Mouse (Mus musculus) MEL (cell line): Measurements from ENCODE around the gene Osm. TPM values are rescaled to one million over a fixed set of nuclear protein-coding genes. Genes with fewer than 3 reads are reported as not detected.

Experiments used
- DNase-seq: peaks from one replicate; pipeline ENCODE4 v3.0.0; 2011; ENCODE audit warnings: low read depth, low spot score
- H3K27ac ChIP-seq: 2 replicates; pipeline ENCODE4 v1.5.1; 2012; ENCODE audit warnings: low read depth, mild to moderate bottlenecking, control low read depth, low read length, moderate library complexity; ENCODE audit not compliant: control insufficient read depth
- H3K27me3 ChIP-seq, 2 experiments: fragments of 150-350 bp in 1 of 2; sonication (generic) in 1 of 2; 2 replicates each; pipeline ENCODE4 v1.6.1; 2012; ENCODE audit warnings: low read length in 2 of 2, mild to moderate bottlenecking in 2 of 2, improper control_type of control experiment in 1 of 2, moderate library complexity in 1 of 2; ENCODE audit not compliant: insufficient read depth in 2 of 2, control insufficient read depth in 1 of 2
- H3K36me3 ChIP-seq, 2 experiments: 2 replicates each; pipeline ENCODE4 v1.6.1; 2012 to 2014; ENCODE audit warnings: low read length in 2 of 2, improper control_type of control experiment in 1 of 2, inconsistent platforms in 1 of 2, mild to moderate bottlenecking in 1 of 2; ENCODE audit not compliant: insufficient read depth in 2 of 2, control insufficient read depth in 1 of 2
- H3K4me1 ChIP-seq, 2 experiments: fragments of 150-350 bp in 1 of 2; sonication (generic) in 1 of 2; 2 replicates each; pipeline ENCODE4 v1.6.1; 2012; ENCODE audit warnings: low read length in 2 of 2, improper control_type of control experiment in 1 of 2, mild to moderate bottlenecking in 1 of 2; ENCODE audit not compliant: insufficient read depth in 2 of 2, control insufficient read depth in 1 of 2
- H3K4me3 ChIP-seq, 2 experiments: fragments of 150-350 bp in 1 of 2; sonication (generic) in 1 of 2; 2 replicates each; pipeline ENCODE4 v1.5.1; 2012; ENCODE audit warnings: low read depth in 2 of 2, low read length in 2 of 2, mild to moderate bottlenecking in 2 of 2, moderate library complexity in 2 of 2, control low read depth in 1 of 2, improper control_type of control experiment in 1 of 2; ENCODE audit not compliant: control insufficient read depth in 1 of 2, insufficient read depth in 1 of 2
- H3K79me2 ChIP-seq: 2 replicates; pipeline ENCODE4 v1.6.1; 2012; ENCODE audit warnings: mild to moderate bottlenecking, low read length, moderate library complexity; ENCODE audit not compliant: control insufficient read depth, poor library complexity, insufficient read depth
- H3K9ac ChIP-seq: 2 replicates; pipeline ENCODE4 v1.6.1; 2012; ENCODE audit warnings: low read depth, mild to moderate bottlenecking, control low read depth, low read length, moderate library complexity; ENCODE audit not compliant: control insufficient read depth, poor library complexity, severe bottlenecking
- H3K9me3 ChIP-seq: fragments of 150-350 bp; sonication (generic); replicated peaks from 2 replicates; pipeline ENCODE4 v1.6.1; 2012; ENCODE audit warnings: mild to moderate bottlenecking, low read length, improper control_type of control experiment, moderate library complexity; ENCODE audit not compliant: insufficient read depth
- E2F4 ChIP-seq: IDR thresholded peaks from 2 replicates; pipeline ENCODE4 v1.6.1; 2011; ENCODE audit warnings: low read depth, low read length, improper control_type of control experiment, borderline replicate concordance
- ELF1 ChIP-seq: IDR thresholded peaks from 2 replicates; pipeline ENCODE4 v1.6.1; 2014; ENCODE audit warnings: low read depth, mild to moderate bottlenecking, inconsistent platforms, low read length, improper control_type of control experiment, moderate library complexity
- ETS1 ChIP-seq: IDR thresholded peaks from 2 replicates; pipeline ENCODE4 v1.6.1; 2012; ENCODE audit warnings: low read depth, mild to moderate bottlenecking, inconsistent platforms, low read length, improper control_type of control experiment, moderate library complexity
- HCFC1 ChIP-seq: IDR thresholded peaks from 2 replicates; pipeline ENCODE4 v1.6.1; 2012; ENCODE audit warnings: low read depth, mild to moderate bottlenecking, inconsistent platforms, low read length, improper control_type of control experiment, moderate library complexity
- KAT2A ChIP-seq: conservative IDR thresholded peaks from 2 replicates; pipeline ENCODE4 v1.6.1; 2012; ENCODE audit warnings: low read depth, low read length, improper control_type of control experiment, inconsistent platforms
- MAFK ChIP-seq: IDR thresholded peaks from 2 replicates; pipeline ENCODE4 v1.6.1; 2011; ENCODE audit warnings: low read depth, mild to moderate bottlenecking, low read length, improper control_type of control experiment, borderline replicate concordance
- MAZ ChIP-seq: IDR thresholded peaks from 2 replicates; pipeline ENCODE4 v1.6.1; 2012; ENCODE audit warnings: low read depth, mild to moderate bottlenecking, inconsistent platforms, low read length, improper control_type of control experiment
- MYC ChIP-seq: IDR thresholded peaks from 2 replicates; pipeline ENCODE4 v1.6.1; 2011; ENCODE audit warnings: low read depth, mild to moderate bottlenecking, low read length, improper control_type of control experiment, moderate library complexity
- POLR2AphosphoS2 ChIP-seq: IDR thresholded peaks from 2 replicates; pipeline ENCODE4 v1.6.1; 2011; ENCODE audit warnings: low read length, improper control_type of control experiment
- POLR2AphosphoS5 ChIP-seq: IDR thresholded peaks from 2 replicates; pipeline ENCODE4 v1.6.1; 2012; ENCODE audit warnings: low read depth, borderline replicate concordance, mild to moderate bottlenecking, inconsistent platforms, low read length, moderate library complexity, mixed read lengths
- RAD21 ChIP-seq: IDR thresholded peaks from 2 replicates; pipeline ENCODE4 v1.6.1; 2011; ENCODE audit warnings: mild to moderate bottlenecking, low read depth, low read length, improper control_type of control experiment
- SIN3A ChIP-seq: IDR thresholded peaks from 2 replicates; pipeline ENCODE4 v1.6.1; 2012; ENCODE audit warnings: low read length, improper control_type of control experiment, inconsistent platforms
- TAL1 ChIP-seq: IDR thresholded peaks from 2 replicates; pipeline ENCODE4 v1.6.1; 2012; ENCODE audit warnings: mild to moderate bottlenecking, inconsistent platforms, low read length, moderate library complexity, mixed read lengths
- TCF12 ChIP-seq: IDR thresholded peaks from 2 replicates; pipeline ENCODE4 v1.6.1; 2014; ENCODE audit warnings: low read depth, mild to moderate bottlenecking, inconsistent platforms, low read length, improper control_type of control experiment, moderate library complexity
- USF2 ChIP-seq, 2 experiments: IDR thresholded peaks; 2 replicates each; pipeline ENCODE4 v1.6.1; 2011 to 2012; ENCODE audit warnings: improper control_type of control experiment in 2 of 2, low read length in 2 of 2, borderline replicate concordance in 1 of 2, inconsistent platforms in 1 of 2, low read depth in 1 of 2, mild to moderate bottlenecking in 1 of 2; ENCODE audit not compliant: insufficient read depth in 1 of 2
- ZC3H11A ChIP-seq: IDR thresholded peaks from 2 replicates; pipeline ENCODE4 v1.6.1; 2012; ENCODE audit warnings: low read depth, mild to moderate bottlenecking, inconsistent platforms, low read length, improper control_type of control experiment
- ZNF384 ChIP-seq: IDR thresholded peaks from 2 replicates; pipeline ENCODE4 v1.6.1; 2012; ENCODE audit warnings: low read depth, mild to moderate bottlenecking, inconsistent platforms, low read length, improper control_type of control experiment
- polyA plus RNA-seq, 2 experiments: library from polyadenylated mRNA; stranded (reverse) in 1 of 2; unstranded in 1 of 2; fragments of >175 nt in 1 of 2; fragments of >200 nt in 1 of 2; gene quantifications; 2 replicates each; pipeline versions ENCODE4 v1.2.1 to v1.2.4; 2012; ENCODE audit warnings: low replicate concordance in 2 of 2, low read depth in 1 of 2; ENCODE audit not compliant: insufficient read length in 2 of 2, insufficient read depth in 1 of 2, missing spikeins in 1 of 2
- total RNA-seq: library from RNA; depleted of rRNA; stranded (reverse); fragments of 300-350 nt; gene quantifications from 2 replicates; pipeline ENCODE4 v1.2.3, GENCODE M21; 2012

The Osm gene
- total and polyA plus RNA-seq, 3 experiments = 10.6 to 15.4 TPM; not detected in 1

GRCm38 (mm10) chr11:4231435-4231834 lies 4.8 kb upstream of the Osm start:
- Histone ChIP-seq H3K36me3 (peaks cover 0 to 8% of the 10 kb centered on the region in 2 experiments; a peak in 1 of 4 replicates), H3K9me3 (no peaks in the 10 kb centered on the region), H3K79me2 (peaks cover 2% of the 10 kb centered on the region), H3K27ac (no peak overlapping the region), H3K4me3 (no peak overlapping the region), H3K27me3 (no peaks in the 10 kb centered on the region), H3K4me1 (peaks cover 0 to 23% of the 10 kb centered on the region in 2 experiments; a peak in 2 of 4 replicates), H3K9ac (no peak overlapping the region)
- TF ChIP-seq MAFK (no peak), POLR2AphosphoS5 (no peak), ZNF384 (no peak)
- DNase-seq = no peak

GRCm38 (mm10) chr11:4232644-4233043 lies 3.6 kb upstream of the Osm start:
- no peak for DNase-seq
- H3K36me3 ChIP-seq = peaks cover 0 to 6% of the 10 kb centered on the region in 2 experiments; a peak in 1 of 4 replicates
- no peak overlapping the region for H3K9ac ChIP-seq
- TF ChIP-seq KAT2A (no peak), RAD21 (no peak), USF2 (IDR thresholded peaks at IDR 0.05; ENCODE audit: borderline replicate concordance in 1 of 2, insufficient read depth in 1 of 2, low read depth in 1 of 2, low read length in 2 of 2) (no peak), MAZ (no peak), ZC3H11A (no peak), ETS1 (no peak), E2F4 (no peak), ELF1 (no peak), HCFC1 (no peak), TAL1 (no peak), SIN3A (no peak), POLR2AphosphoS5 (no peak; the same call in 1 of the 2 replicates), TCF12 (no peak), MYC (no peak), MAFK (no peak), POLR2AphosphoS2 (no peak)
- H3K9me3 ChIP-seq = no peaks in the 10 kb centered on the region
- no peaks in the 10 kb centered on the region for H3K27me3 ChIP-seq
- no peak overlapping the region for H3K27ac ChIP-seq
- peaks cover 13% of the 10 kb centered on the region for H3K79me2 ChIP-seq
- no peak overlapping the region for H3K4me3 ChIP-seq
- H3K4me1 ChIP-seq = peaks cover 0 to 15% of the 10 kb centered on the region in 2 experiments; a peak in 2 of 4 replicates
